Comparison of ENCODE assay signal across 11 mouse cellular contexts in the genomic region with DNA sequence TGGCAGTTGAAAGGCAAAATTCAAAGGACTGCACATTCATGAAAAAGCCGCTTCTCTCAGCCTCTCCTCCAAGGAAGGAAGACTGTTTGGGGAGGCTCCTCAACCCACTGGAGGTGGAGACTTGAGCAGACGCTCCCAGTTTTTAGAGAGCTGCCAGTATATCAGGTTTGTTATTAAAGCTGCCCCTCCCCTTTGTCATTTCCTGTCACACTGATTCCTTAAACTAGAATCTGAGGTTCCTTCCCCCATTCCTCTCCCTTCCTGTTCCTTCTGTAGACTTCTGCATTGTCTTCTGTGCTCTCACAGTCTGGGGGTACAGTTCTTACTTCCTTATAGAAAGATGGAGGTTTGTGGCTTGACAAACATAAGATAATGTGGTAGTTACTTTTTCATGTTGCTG.
DNase-seq lines count a peak whose midpoint lies in the region; ATAC-seq and TF ChIP-seq lines count a peak whose summit lies in the region.
"Had no signal": no experiment of that assay in that cellular context is flagged by ENCODE, and none has a peak within 500 bp of the region (broad histone marks: within the 10 kb centered on the region; RNA-seq: fewer than 3 reads in every experiment).

No protein-coding gene starts in this region.

- peak; percentile 93 for DNase-seq in heart, adult 11 months
- DNase-seq in heart, postnatal 4 days: no peak
- no peak for DNase-seq in lung, postnatal 14 days
- DNase-seq in heart, postnatal 0 days (ENCODE audit: low spot score): peak; percentile 11
- DNase-seq in midbrain, postnatal 0 days (ENCODE audit: low spot score): no peak
- no peak for DNase-seq in thymus, postnatal 10 days (ENCODE audit: low spot score in 2 of 2)
- DNase-seq: right cerebral cortex, postnatal 4 days had no signal

- H3K4me3 ChIP-seq in lung, embryonic 16.5 days (ENCODE audit: low read length): no peak overlapping the region
- no peak overlapping the region for H3K4me3 ChIP-seq in heart, postnatal 0 days (ENCODE audit: low read depth, low read length)
- H3K4me3 ChIP-seq in midbrain, postnatal 0 days (ENCODE audit: low read depth, low read length): no peak overlapping the region
- H3K4me3 ChIP-seq: erythroblast, embryonic 14.5 days had no signal

- no peak for TF ChIP-seq EP300 in heart, postnatal 0 days (IDR thresholded peaks at IDR 0.05; ENCODE audit: low read depth)

- H3K27ac ChIP-seq in lung, embryonic 16.5 days (ENCODE audit: low read length): no peak overlapping the region
- no peak overlapping the region for H3K27ac ChIP-seq in heart, postnatal 0 days (ENCODE audit: low read depth)
- no peak overlapping the region for H3K27ac ChIP-seq in midbrain, postnatal 0 days (ENCODE audit: low read depth, low read length)

- peaks cover 10% of the 10 kb centered on the region; the same call in 1 of the 2 replicates for H3K4me1 ChIP-seq in lung, embryonic 16.5 days (replicated peaks; ENCODE audit: control insufficient read depth, insufficient read depth, low read length)
- H3K4me1 ChIP-seq in heart, postnatal 0 days (ENCODE audit: control insufficient read depth, insufficient read depth): no peaks in the 10 kb centered on the region
- H3K4me1 ChIP-seq in midbrain, postnatal 0 days (ENCODE audit: insufficient read depth, low read length): 0 out of 2 replicates have a peak, but pooled peaks cover 2% of the 10 kb centered on the region

- no peak overlapping the region for H3K4me2 ChIP-seq in lung, embryonic 16.5 days (ENCODE audit: low read depth, low read length)
- no peak overlapping the region for H3K4me2 ChIP-seq in heart, postnatal 0 days (ENCODE audit: low read depth, low read length)
- H3K4me2 ChIP-seq in midbrain, postnatal 0 days (ENCODE audit: low read depth, low read length, poor library complexity, severe bottlenecking): no peak overlapping the region

- H3K36me3 ChIP-seq in lung, embryonic 16.5 days (ENCODE audit: control insufficient read depth, insufficient read depth, low read length): no peaks in the 10 kb centered on the region
- H3K36me3 ChIP-seq in heart, postnatal 0 days (replicated peaks; ENCODE audit: control insufficient read depth, insufficient read depth, low read length): no peaks in the 10 kb centered on the region
- H3K36me3 ChIP-seq in midbrain, postnatal 0 days (ENCODE audit: insufficient read depth, low read length): no peaks in the 10 kb centered on the region

- ATAC-seq in lung, embryonic 16.5 days (ENCODE audit: low read depth): 0 out of 2 replicates have a peak, but pooled peaks have one; percentile 17
- ATAC-seq in heart, postnatal 0 days (ENCODE audit: insufficient read depth, low read depth): no peak
- ATAC-seq in neutrophil, adult 5-6 weeks (ENCODE audit: extremely low read depth, insufficient number of reproducible peaks, low FRiP score, poor library complexity, severe bottlenecking): peak; percentile 21; the same call in 1 of the 2 replicates
- no peak for ATAC-seq in midbrain, postnatal 0 days (ENCODE audit: low FRiP score)
- ATAC-seq: midbrain, embryonic 16.5 days had no signal

- no peaks in the 10 kb centered on the region for H3K27me3 ChIP-seq in lung, embryonic 16.5 days (ENCODE audit: control insufficient read depth, insufficient read depth, low read depth, low read length)
- H3K27me3 ChIP-seq in heart, postnatal 0 days (ENCODE audit: control insufficient read depth, insufficient read depth, low read length): no peaks in the 10 kb centered on the region
- H3K27me3 ChIP-seq in midbrain, postnatal 0 days (ENCODE audit: insufficient read depth, low read length): no peaks in the 10 kb centered on the region

- no peak overlapping the region for H3K9ac ChIP-seq in lung, embryonic 16.5 days (ENCODE audit: low read length)
- no peak overlapping the region for H3K9ac ChIP-seq in heart, postnatal 0 days (replicated peaks; ENCODE audit: low read depth, low read length)
- H3K9ac ChIP-seq in midbrain, postnatal 0 days (replicated peaks; ENCODE audit: low read length, poor library complexity, severe bottlenecking): no peak overlapping the region

- H3K9me3 ChIP-seq in lung, embryonic 16.5 days (ENCODE audit: control insufficient read depth, low read length): no peaks in the 10 kb centered on the region
- H3K9me3 ChIP-seq in heart, postnatal 0 days (replicated peaks; ENCODE audit: control insufficient read depth, low read length): no peaks in the 10 kb centered on the region
- H3K9me3 ChIP-seq in midbrain, postnatal 0 days (ENCODE audit: low read length): no peaks in the 10 kb centered on the region

- 5% methylated on average over 2 of the region's 2 CpGs for WGBS in lung, embryonic 16.5 days
- 20% methylated on average over 2 of the region's 2 CpGs for WGBS in heart, postnatal 0 days
- 20% methylated on average over 2 of the region's 2 CpGs for WGBS in midbrain, postnatal 0 days

- TF ChIP-seq CTCF in heart, postnatal 0 days (IDR thresholded peaks at IDR 0.05; ENCODE audit: low read depth): no peak
- no peak for TF ChIP-seq CTCF in midbrain, postnatal 0 days (IDR thresholded peaks at IDR 0.05)

Comparison
In these comparisons a context has a peak if more than half of its experiments do, and no peak if none do; other contexts are left out.
1. DNase-seq: peak in heart, adult 11 months (single experiment) and heart, postnatal 0 days (single experiment); none in heart, postnatal 4 days (single experiment), lung, postnatal 14 days (single experiment), midbrain, postnatal 0 days (single experiment) and thymus, postnatal 10 days (0 of 2).
2. ATAC-seq: peak in lung, embryonic 16.5 days (single experiment) and neutrophil, adult 5-6 weeks (single experiment); none in heart, postnatal 0 days (single experiment) and midbrain, postnatal 0 days (single experiment).